Mouse (Mus musculus) gastrocnemius, postnatal 36 days (tissue): ENCODE data around the gene Kat14. TPM values are rescaled to one million over a fixed set of nuclear protein-coding genes. Genes with fewer than 3 reads are reported as not detected.

Experiments used
- DNase-seq, 2 experiments: peaks; one replicate each; pipeline ENCODE4 v3.0.0; 2022
- intact Hi-C: fragments of 180-260 bp; cut with DNase I; formaldehyde crosslinking; loops from one replicate; pipeline ENCODE4 v1.15.1; 2025
- total RNA-seq, 2 experiments: library from RNA; stranded (reverse); gene quantifications; 2 replicates each; pipeline ENCODE4 v1.2.3; 2021

The Kat14 gene
- total RNA-seq, 2 experiments from 2014 or later: 15.4 to 19.4 TPM

DNA sequence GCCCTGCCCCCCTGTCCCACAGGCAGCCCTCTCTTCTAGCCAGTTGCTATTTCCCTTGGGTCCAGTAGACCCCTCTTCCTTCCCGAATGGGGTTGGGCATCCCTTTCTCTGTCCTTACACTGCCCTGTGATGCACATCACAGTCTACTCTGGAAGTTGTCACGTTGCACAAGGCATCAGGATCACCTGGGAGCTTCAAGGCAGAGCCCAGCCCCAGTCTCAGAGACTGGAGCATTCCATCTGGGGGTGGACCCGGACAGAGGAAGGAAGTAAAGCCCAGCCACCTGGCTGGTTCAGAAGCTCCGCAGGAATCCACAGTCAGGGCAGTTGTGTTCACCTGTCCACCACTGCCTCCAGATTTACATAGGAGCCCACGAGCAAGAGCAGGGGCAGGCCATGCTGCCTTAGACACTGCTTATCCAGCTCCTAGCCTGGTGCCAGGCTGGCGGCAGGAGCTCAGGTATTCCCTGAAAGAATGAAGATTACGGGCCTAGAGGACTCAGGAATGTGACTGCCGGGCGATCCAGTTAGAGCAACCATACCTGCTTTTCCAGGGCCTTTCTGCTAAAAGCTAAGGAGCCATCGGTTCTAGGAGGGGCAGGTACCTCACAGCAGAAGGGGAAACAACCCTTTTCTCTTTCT lies 6.4 kb downstream of the Kat14 start:
- intact Hi-C loops: no loop called here

DNA sequence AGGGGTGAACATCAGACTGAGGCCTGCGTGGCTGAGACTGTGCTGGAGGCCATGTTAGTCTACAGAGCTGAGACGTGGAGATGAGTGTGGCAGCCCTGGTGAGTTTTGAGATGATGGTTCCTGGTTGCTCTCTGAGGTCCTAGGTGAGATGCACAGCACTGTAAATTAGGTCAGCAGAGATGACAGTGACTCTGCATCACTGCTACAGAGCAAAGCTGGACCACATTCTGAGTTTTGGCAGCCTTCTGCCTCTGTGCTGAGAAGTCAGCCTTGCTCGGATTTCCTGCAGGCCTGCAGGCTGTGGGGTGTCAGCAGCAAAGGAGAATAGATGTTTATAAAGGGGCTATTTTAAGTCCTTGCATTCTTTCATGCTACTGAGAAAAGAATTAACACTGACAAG lies 12.5 kb downstream of the Kat14 start:
- no peak for DNase-seq
- intact Hi-C loops: no loop called here

More for the DNA sequence above, 6.4 kb downstream of the Kat14 start:
- no peak for DNase-seq

DNA sequence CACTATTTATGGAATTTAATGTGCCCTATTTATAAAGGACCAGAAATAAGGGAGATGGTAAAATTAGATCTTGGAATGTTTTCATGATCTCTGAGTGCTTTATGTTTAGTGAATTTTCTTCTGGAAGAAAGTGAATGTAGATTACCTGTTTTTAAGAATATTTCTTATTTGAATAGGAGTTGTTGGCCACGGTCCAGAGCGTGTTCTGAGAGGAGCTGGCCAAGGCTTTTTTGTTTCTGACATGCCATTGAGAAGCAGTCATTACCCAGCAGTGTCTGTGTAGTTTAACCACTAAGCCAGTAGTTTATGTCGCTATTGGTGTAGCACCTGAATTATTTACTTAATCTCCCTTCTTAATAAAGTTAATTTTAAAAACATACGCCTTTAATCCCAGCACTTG lies 13.0 kb downstream of the Kat14 start:
- intact Hi-C loops: no loop called here
- no peak for DNase-seq

- intact Hi-C loops: no loop called here
- no peak for DNase-seq
Measured at GRCm38 (mm10) chr2:144382624-144383138, 13.9 kb downstream of the Kat14 start.

DNA sequence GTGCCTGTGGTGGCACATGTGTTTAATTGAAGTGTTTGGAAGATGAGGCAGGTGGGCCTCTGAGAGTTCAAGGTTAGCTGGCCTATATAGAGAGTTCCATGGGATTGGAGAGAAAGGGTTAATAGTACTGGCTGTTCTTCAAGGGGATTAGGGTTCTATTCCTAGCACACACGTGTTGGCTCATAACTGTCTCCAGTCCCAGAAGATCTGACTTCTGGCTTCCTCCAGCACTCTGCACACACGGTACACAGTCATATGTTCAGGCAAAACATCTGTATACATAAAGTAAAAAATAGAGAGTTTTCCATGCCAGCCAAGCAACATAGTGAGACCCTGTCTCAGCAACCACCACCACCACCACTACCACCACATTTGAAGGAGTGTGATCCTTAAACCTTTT lies 17.5 kb downstream of the Kat14 start:
- no peak for DNase-seq
- intact Hi-C loops: no loop called here

DNA sequence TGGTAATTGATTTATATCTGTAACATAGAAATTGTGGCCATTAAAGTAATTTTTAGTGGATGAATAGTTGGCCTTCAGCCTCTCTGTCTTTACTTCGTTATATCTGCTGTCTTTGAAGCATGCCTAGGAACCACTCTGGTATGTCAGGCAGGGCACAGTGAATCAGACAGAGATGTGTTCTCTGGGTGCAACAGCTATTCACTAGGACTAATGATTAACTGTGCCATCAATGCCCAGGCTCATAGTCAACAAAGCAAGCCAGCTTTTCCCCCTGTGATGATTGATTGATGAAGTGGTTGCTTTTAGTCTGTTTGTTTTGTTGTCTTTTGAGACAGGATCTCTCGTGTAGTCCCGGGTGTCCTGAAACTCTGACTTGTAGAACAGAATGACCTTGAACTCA lies 19.6 kb downstream of the Kat14 start:
- intact Hi-C loops: no loop called here
- no peak for DNase-seq

GRCm38 (mm10) chr2:144399531-144399930 lies 30.7 kb downstream of the Kat14 start:
- DNase-seq: no peak
- intact Hi-C loops: no loop called here

- intact Hi-C loops: no loop called here
- DNase-seq: no peak
Measured at GRCm38 (mm10) chr2:144400659-144401058, 31.9 kb downstream of the Kat14 start.

DNA sequence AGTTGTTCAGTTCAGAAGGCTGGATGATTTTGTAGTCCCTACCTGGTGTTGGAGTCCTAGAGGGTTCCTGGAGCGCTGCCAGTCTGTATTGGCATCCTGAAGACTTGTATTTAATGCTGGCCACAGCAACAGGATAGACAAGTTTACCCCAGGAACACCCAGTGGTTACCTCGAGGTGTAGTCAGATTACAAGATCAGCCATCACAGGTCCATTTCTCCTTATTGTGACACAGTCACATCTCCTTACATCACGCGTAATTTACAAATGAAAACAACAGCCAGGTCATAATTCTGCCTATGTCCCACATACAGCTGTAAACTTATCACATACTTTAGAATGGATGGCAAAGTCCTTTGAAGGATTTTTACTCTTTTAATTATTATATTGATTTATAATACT lies 40.3 kb downstream of the Kat14 start:
- intact Hi-C loops: no loop called here
- DNase-seq: no peak

DNA sequence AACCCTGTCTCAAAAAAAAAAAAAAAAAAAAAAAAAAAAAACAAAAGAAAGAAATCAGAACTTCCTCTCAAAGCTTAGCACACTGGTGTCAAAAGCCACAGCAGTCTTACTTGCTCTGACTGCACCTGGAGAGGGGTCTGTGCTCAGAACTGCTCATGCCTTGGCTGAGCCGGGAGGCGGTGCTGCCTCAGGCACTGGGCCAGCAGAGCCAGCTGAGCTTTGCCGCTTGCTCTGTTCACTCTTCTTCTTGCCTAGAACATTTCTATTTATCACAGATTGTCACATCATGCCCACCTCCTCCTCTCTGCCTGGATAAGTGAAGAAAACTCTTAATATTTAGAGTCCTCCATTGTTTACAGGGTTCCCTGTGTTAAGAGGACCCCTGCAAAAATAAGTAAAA lies 41.8 kb downstream of the Kat14 start:
- DNase-seq: no peak
- intact Hi-C loops: no loop called here

- intact Hi-C loops: no loop called here
- no peak for DNase-seq
Measured at GRCm38 (mm10) chr2:144414646-144415045, 45.9 kb downstream of the Kat14 start.

- intact Hi-C loops: no loop called here
- no peak for DNase-seq
Measured at GRCm38 (mm10) chr2:144416859-144417258, 48.1 kb downstream of the Kat14 start.

DNA sequence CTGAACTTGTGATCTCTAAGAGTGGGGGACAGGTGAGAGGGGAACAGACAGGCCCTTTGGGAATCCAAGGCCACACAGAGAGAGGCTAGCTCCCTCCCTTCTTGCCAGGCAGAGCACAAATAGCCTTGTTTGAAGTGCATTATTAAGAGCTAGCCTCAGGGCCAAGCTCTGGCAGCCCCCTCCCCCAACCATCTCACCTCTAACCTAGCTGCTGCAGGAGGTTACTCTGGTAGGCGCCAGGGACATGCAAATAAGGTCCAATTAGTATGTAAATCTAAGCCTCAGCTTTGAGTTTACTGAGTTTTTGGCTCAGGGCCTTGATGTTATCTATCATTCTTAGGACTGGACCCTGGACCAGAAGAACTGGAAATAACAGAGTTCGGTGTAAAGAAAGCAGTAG lies 49.3 kb downstream of the Kat14 start:
- intact Hi-C loops: no loop called here
- DNase-seq: no peak

DNA sequence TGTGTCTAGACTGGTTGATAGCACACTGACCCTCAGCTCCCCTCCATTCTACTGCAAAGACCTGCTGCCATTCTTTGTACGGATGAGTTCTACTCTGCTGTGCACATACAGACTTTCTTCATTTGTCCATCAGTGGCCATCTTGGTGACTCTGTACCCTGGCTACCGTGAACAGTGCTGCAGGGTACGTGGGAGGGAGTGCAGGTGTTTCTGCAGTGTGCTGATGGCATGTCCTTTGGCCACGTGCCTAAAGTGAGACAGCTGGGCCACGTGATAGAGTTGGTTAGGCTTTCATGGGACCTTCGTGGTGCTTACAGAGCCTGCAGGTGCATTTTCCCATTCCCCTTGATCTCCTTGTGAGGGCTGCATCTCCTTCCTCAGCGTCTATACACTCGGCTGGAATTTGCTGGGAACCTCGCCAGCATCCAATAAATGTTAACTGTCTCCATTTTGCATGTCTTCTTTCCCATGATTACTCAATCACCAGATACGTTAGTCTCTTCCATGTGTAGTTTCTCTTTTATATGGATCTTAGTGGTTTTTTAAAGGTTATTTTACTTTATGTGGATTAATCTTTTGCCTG lies 53.4 kb downstream of the Kat14 start:
- intact Hi-C loops: no loop called here

GRCm38 (mm10) chr2:144425761-144426160 lies 57.0 kb downstream of the Kat14 start:
- DNase-seq: no peak
- intact Hi-C loops: no loop called here

More for the DNA sequence above, 53.4 kb downstream of the Kat14 start:
- no peak for DNase-seq

DNA sequence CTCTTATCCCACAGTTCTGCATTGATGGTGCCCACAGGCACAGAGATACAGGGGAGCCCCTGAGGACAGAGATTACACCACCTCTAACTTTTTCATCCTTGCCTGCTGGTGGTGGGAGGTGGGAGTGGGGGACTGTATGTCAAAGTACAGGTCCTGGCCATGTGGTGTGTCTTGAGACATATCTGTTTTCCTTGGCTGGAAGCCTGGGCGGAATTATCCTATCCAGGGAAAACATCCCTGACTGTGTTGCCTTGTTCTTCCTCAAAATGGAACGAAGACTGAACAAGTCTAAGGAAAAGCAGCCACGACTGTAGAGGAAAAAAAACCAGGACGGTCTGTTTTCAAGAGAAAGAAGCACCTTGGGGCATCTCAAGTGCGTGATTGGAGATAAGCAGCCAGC lies 59.1 kb downstream of the Kat14 start:
- intact Hi-C loops: no loop called here
- no peak for DNase-seq

DNA sequence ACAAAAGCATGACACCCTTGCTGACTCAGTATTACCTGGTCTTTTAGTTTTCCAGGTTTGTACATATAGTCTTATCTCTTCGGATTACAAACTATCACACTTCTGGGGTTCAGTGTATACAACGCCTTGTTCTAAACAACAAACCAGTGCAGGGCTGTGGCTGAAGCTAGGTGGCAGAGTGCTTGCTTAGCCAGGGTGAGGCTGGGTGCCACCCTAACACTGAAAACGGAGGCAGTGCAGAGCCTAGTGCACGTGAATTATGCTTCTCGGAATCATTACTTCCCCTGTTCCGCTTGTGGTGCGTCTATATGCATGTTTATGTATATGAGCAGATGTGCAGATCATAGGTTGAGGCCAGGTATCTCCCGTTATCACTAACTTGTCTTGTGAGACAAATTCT lies 59.9 kb downstream of the Kat14 start:
- no peak for DNase-seq
- intact Hi-C loops: no loop called here

DNA sequence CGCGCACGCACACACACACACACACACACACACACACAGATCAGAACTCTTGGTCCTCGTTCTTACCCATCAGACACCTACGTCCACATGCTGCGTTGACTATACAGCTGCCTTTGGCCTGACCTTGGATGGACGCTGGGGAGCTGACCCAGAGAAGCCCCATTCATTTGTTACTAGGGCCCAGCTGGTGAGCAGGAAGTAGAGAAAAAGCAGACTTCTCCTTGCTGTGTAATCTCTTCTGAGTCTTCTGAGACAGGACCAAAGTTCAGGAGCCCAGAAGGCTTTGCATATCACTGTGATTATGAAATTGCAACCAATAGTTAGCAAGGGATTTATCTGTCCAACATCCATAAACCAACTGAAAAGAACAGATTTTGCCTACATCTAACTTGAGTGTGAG lies 60.4 kb downstream of the Kat14 start:
- no peak for DNase-seq
- intact Hi-C loops: no loop called here

GRCm38 (mm10) chr2:144431286-144431825 lies 62.6 kb downstream of the Kat14 start:
- no peak for DNase-seq
- intact Hi-C loops: no loop called here

- DNase-seq: no peak
- intact Hi-C loops: no loop called here
Measured at GRCm38 (mm10) chr2:144435679-144436078, 66.9 kb downstream of the Kat14 start.

- intact Hi-C loops: no loop called here
- no peak for DNase-seq
Measured at GRCm38 (mm10) chr2:144438424-144438823, 69.6 kb downstream of the Kat14 start.

DNA sequence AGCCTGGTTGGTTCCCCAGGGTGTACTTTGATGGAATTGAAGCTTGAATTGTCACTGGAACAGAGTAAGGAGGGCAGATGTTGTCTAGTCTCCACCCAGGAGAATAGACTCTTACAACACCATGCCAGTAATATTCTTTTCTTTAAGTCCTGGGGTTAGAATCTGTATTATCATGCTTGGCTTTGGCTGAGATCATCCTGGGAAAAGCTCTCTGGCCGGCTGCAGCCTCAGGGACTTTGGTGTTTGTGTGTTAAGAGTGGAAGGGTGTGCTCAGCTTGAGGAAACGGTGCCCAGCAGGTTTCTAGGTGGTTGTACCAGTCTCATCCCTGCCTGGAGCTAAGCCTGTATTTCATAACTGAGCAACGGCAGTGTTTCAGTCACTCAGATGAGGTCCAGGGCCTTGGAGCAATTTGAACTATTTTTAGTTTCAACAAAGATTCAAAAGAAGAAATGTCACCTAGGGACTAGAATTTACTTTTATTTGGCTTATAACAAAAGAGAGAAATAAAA lies 70.5 kb downstream of the Kat14 start:
- no peak for DNase-seq
- intact Hi-C loops: no loop called here
